Mouse (Mus musculus) ovary, postnatal 14 days (tissue): ENCODE results near the gene Dnm1.
"Not testable (repeated sequence)": the region's sequence is repeated elsewhere in the genome, so short reads cannot be mapped to it uniquely, and the experiment has no call there.

Source experiments
- DNase-seq: peaks from one replicate; pipeline ENCODE4 v3.0.0; 2022; ENCODE audit warnings: low spot score

Dnm1 gene

GRCm38 (mm10) chr2:32311443-32312317 is 41.5 kb downstream of the Dnm1 start:
- DNase-seq, result no peak

GRCm38 (mm10) chr2:32310096-32310845 is 42.9 kb downstream of the Dnm1 start:
- DNase-seq, result no peak

- DNase-seq, result no peak
Observed at GRCm38 (mm10) chr2:32308870-32309568, 44.1 kb downstream of the Dnm1 start.

GRCm38 (mm10) chr2:32307941-32308760 is 45.0 kb downstream of the Dnm1 start:
- DNase-seq, result no peak

- DNase-seq, result no peak
Observed at GRCm38 (mm10) chr2:32307247-32307798, 45.8 kb downstream of the Dnm1 start.

- no peak for DNase-seq
Observed at GRCm38 (mm10) chr2:32306176-32306575, 47.0 kb downstream of the Dnm1 start.

GRCm38 (mm10) chr2:32305668-32306067 is 47.5 kb downstream of the Dnm1 start:
- DNase-seq, result no peak

- DNase-seq, result no peak
Observed at GRCm38 (mm10) chr2:32304145-32304832, 48.8 kb downstream of the Dnm1 start.

- DNase-seq, result no peak
Observed at GRCm38 (mm10) chr2:32302952-32303351, 50.2 kb downstream of the Dnm1 start.

- DNase-seq, result no peak
Observed at GRCm38 (mm10) chr2:32299469-32299868, 53.7 kb downstream of the Dnm1 start.

GRCm38 (mm10) chr2:32295842-32296241 is 57.3 kb downstream of the Dnm1 start:
- DNase-seq, result not testable (repeated sequence)

GRCm38 (mm10) chr2:32295285-32295684 is 57.9 kb downstream of the Dnm1 start:
- DNase-seq, result no peak

- DNase-seq, result no peak
Observed at GRCm38 (mm10) chr2:32294348-32294747, 58.8 kb downstream of the Dnm1 start.

GRCm38 (mm10) chr2:32289578-32289977 is 63.6 kb downstream of the Dnm1 start:
- DNase-seq, result no peak

- no peak for DNase-seq
Observed at GRCm38 (mm10) chr2:32288371-32288931, 64.7 kb downstream of the Dnm1 start.

- peak; percentile 96 for DNase-seq
Observed at GRCm38 (mm10) chr2:32287923-32288367, 65.2 kb downstream of the Dnm1 start, which contains the start of gene Swi5. Gene Swi5, minus strand, starts transcription at chr2:32288075.

GRCm38 (mm10) chr2:32287334-32287840 is 65.8 kb downstream of the Dnm1 start, which contains the start of gene Golga2:
Gene Golga2, plus strand, starts transcription at chr2:32287384.
- DNase-seq, result no peak

GRCm38 (mm10) chr2:32283986-32284385 is 69.2 kb downstream of the Dnm1 start:
- no peak for DNase-seq

- peak; percentile 38 for DNase-seq
Observed at GRCm38 (mm10) chr2:32282727-32283126, 70.4 kb downstream of the Dnm1 start.

- no peak for DNase-seq
Observed at GRCm38 (mm10) chr2:32282289-32282688, 70.8 kb downstream of the Dnm1 start.
